Mouse (Mus musculus) ES-E14 (cell line): ENCODE measurements around the gene Sf3b2. TPM values are rescaled to one million over a fixed set of nuclear protein-coding genes. Genes with fewer than 3 reads are reported as not detected.

Experiments used
- DNase-seq: peaks from one replicate; pipeline ENCODE4 v3.0.0-alpha.2; 2013; ENCODE audit warnings: low read depth, low spot score
- H3K27ac ChIP-seq: 2 replicates; pipeline ENCODE4 v1.5.1; 2012; ENCODE audit warnings: low read depth, mild to moderate bottlenecking, low read length, moderate library complexity, mixed read lengths; ENCODE audit not compliant: poor library complexity, insufficient read depth, severe bottlenecking
- H3K36me3 ChIP-seq: 2 replicates; pipeline ENCODE4 v1.6.1; 2012; ENCODE audit warnings: mild to moderate bottlenecking, low read length, moderate library complexity, mixed read lengths; ENCODE audit not compliant: control insufficient read depth, poor library complexity, insufficient read depth, severe bottlenecking
- H3K4me1 ChIP-seq, 2 experiments: fragments of 150-350 bp in 1 of 2; sonication (generic) in 1 of 2; 2 replicates each; pipeline ENCODE4 v1.6.1; 2012; ENCODE audit warnings: low read length in 2 of 2, mild to moderate bottlenecking in 1 of 2, mixed read lengths in 1 of 2; ENCODE audit not compliant: control insufficient read depth in 2 of 2, insufficient read depth in 2 of 2, poor library complexity in 1 of 2
- H3K4me3 ChIP-seq, 2 experiments: fragments of 150-350 bp in 1 of 2; sonication (generic) in 1 of 2; 2 replicates each; pipeline ENCODE4 v1.5.1; 2012; ENCODE audit warnings: low read length in 2 of 2, low read depth in 1 of 2, mild to moderate bottlenecking in 1 of 2, mixed read lengths in 1 of 2; ENCODE audit not compliant: insufficient read depth in 1 of 2, poor library complexity in 1 of 2, severe bottlenecking in 1 of 2
- H3K9ac ChIP-seq: 2 replicates; pipeline ENCODE4 v1.6.1; 2012; ENCODE audit warnings: low read depth, mild to moderate bottlenecking, low read length, mixed read lengths; ENCODE audit not compliant: poor library complexity, insufficient read depth, severe bottlenecking
- H3K9me3 ChIP-seq: fragments of 150-350 bp; sonication (generic); 2 replicates; pipeline ENCODE4 v1.6.1; 2012; ENCODE audit warnings: low read depth, mild to moderate bottlenecking, low read length; ENCODE audit not compliant: control insufficient read depth, insufficient read depth
- CHD2 ChIP-seq: IDR thresholded peaks from 2 replicates; pipeline ENCODE4 v1.6.1; 2014; ENCODE audit warnings: mild to moderate bottlenecking, low read depth, low read length, inconsistent platforms
- HCFC1 ChIP-seq: IDR thresholded peaks from 2 replicates; pipeline ENCODE4 v1.6.1; 2012; ENCODE audit warnings: low read length, inconsistent platforms, borderline replicate concordance; ENCODE audit not compliant: insufficient read depth
- MAFK ChIP-seq: IDR thresholded peaks from 2 replicates; pipeline ENCODE4 v1.6.1; 2014; ENCODE audit warnings: mild to moderate bottlenecking, low read depth, low read length, inconsistent platforms; ENCODE audit not compliant: insufficient read depth
- ZC3H11A ChIP-seq: IDR thresholded peaks from 2 replicates; pipeline ENCODE4 v1.6.1; 2012; ENCODE audit warnings: low read depth, mild to moderate bottlenecking, inconsistent platforms, low read length, borderline replicate concordance
- ZNF384 ChIP-seq: IDR thresholded peaks from 2 replicates; pipeline ENCODE4 v1.6.1; 2012; ENCODE audit warnings: low read depth, low read length, inconsistent platforms
- in situ Hi-C, 2 experiments: fragments of 600-800 bp; cut with MboI; formaldehyde crosslinking; loops; one replicate each; pipeline ENCODE4 v1.15.1; 2025; ENCODE audit warnings: low sequenced_read_pairs in 2 of 2, inconsistent platforms in 1 of 2; ENCODE audit not compliant: unreplicated experiment in 2 of 2
- total RNA-seq: library from RNA; depleted of rRNA; stranded (reverse); fragments of 300-350 nt; gene quantifications from 2 replicates; pipeline ENCODE4 v1.2.3, GENCODE M21; 2012

Sf3b2 gene
- total RNA-seq, 1 experiment: 175 TPM

DNA sequence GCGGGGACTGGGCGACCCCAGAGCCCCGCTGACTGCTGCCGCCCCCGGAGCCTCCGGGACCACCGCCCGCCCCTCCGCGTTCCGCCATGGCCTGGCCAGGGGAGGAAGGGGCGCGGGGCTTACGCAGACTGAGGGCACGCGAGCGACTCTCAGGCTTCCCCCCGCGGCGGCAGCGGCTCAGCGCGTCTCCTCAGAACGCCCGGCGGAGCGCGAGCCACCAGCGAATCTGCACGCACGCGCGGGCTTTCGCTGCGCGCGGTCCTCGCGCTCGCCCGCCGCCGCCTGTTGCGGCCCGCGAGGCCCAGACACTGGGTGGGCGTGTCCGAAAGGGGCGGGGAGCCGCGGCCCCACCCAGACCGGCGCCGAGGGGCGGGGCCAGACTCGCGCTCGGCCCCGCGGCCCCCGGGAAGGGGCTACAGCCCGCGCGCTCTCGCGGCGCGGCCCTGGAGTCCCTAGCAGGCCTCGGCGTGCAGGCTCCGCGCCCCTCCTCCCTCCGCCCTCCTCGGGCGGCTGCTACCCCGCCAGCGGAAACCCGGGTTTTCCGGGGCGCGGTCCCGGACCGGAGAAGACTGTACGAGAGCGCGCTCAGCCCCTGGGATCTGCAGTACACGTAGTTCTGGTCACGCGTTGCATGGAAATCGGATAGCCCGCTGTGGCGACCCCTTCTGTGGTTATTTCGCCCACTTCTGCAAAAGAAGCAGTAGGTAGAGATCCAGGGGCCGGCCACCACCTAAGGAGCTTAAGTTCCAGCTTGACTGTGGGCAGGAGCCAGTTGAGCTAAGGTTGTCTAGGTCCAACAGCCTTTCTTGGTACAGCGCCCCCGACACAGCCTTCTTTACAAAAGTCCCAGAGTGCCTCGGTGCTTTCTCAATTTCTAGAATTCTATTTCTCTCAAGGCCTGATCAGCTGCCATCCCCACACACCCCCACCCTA, 22.2 kb downstream of the Sf3b2 start, which contains the start of gene Pacs1:
Gene Pacs1 (minus strand): TSS at position 319 of the 933 bp plus-strand sequence.
- no peaks in the 10 kb centered on the region for H3K9me3 ChIP-seq
- H3K4me3 ChIP-seq: peak within 1 kb of the TSS; percentile 73 to 92
- in situ Hi-C loops: no loop called here
- peak; percentile 56 for DNase-seq
- TF ChIP-seq ZC3H11A: no peak
- peaks cover 22% of the 10 kb centered on the region for H3K36me3 ChIP-seq
- peaks cover 0 to 4% of the 10 kb centered on the region in 2 experiments; a peak in 2 of 4 replicates for H3K4me1 ChIP-seq
- H3K9ac ChIP-seq: peak within 1 kb of the TSS; percentile 87
- H3K27ac ChIP-seq: peak within 1 kb of the TSS; percentile 77

DNA sequence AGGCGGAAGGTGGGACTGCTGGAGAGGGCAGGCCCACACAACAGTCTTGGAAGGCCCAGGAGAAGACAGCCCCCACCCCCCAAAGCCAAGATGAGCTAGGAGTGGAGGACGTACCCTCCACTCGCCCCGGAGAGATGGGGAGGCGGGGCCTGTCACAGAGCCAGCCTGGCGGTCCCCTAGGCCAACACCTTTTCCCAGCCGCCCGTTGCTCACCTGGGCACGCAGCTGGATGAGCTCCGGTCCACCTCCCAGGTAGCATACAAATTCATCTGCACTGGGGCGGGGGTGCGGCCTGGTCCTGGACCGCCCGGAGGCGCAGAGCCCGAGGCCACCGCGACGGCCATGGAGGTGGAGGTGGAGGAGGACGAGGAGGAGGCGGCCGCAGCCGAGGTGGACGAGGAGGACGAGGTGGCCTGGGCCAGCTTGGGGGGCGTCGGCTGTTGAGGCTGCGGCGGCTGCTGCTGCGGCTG, 22.9 kb downstream of the Sf3b2 start:
- Histone ChIP-seq H3K36me3 (peaks cover 18% of the 10 kb centered on the region), H3K4me1 (peaks cover 0 to 4% of the 10 kb centered on the region in 2 experiments; a peak in 2 of 4 replicates), H3K4me3 (peak overlapping the region; percentile 73 to 92), H3K27ac (no peak overlapping the region), H3K9ac (peak overlapping the region; percentile 87), H3K9me3 (no peaks in the 10 kb centered on the region)
- DNase-seq: no peak
- TF ChIP-seq HCFC1: no peak
- no peak for TF ChIP-seq ZC3H11A
- no peak for TF ChIP-seq MAFK
- TF ChIP-seq ZNF384: no peak
- TF ChIP-seq CHD2: no peak
- in situ Hi-C loops: no loop called here

DNA sequence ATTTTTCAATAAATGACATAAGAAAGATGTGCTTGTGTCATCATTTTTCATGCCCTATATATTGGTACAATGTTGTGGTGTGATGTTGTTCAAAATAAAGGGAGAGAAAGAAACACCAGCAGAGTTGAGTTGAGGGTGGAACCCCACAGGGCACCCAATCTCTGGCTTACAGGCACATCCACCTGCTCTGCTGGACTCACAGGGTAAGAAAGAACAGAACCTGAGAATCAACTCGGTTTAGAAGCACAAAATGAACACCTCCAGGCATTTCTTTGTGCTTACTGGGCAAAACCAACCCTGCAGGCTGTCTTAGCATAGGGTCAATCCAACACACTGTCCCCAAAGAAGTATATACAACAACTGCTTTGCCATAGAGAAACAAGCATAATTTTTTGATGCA, 23.8 kb downstream of the Sf3b2 start:
- Histone ChIP-seq H3K4me1 (peaks cover 0 to 6% of the 10 kb centered on the region in 2 experiments; a peak in 2 of 4 replicates), H3K4me3 (no peak overlapping the region), H3K27ac (no peak overlapping the region), H3K9ac (no peak overlapping the region), H3K36me3 (peaks cover 18% of the 10 kb centered on the region), H3K9me3 (no peaks in the 10 kb centered on the region)
- in situ Hi-C loops: no loop called here
- TF ChIP-seq CHD2 (no peak), ZNF384 (no peak), HCFC1 (no peak)
- DNase-seq: no peak

DNA sequence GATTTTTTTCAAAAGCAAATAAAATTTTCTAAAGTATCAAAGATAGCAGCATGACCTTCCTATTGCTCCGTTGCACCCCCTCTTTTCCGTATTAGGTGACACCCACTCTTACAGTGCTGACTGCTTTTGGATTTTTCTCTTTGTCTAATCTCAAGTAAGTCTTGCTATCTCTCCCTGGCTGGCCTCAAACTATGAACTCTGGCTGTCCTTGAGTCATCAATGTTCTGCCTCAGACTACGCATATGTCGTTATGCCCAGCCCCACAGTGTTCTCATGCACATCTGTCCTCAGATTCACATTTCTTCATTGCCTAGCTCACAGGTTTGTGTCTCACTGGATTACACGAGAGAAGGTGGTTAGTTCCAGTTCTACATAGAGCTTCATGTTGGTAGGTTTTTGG, 25.9 kb downstream of the Sf3b2 start:
- Histone ChIP-seq H3K4me1 (peaks cover 0 to 6% of the 10 kb centered on the region in 2 experiments; a peak in 2 of 4 replicates), H3K4me3 (no peak overlapping the region), H3K9me3 (no peaks in the 10 kb centered on the region), H3K9ac (no peak overlapping the region), H3K36me3 (peaks cover 5% of the 10 kb centered on the region), H3K27ac (no peak overlapping the region)
- no peak for DNase-seq
- in situ Hi-C loops: no loop called here
- no peak for TF ChIP-seq MAFK
- TF ChIP-seq ZNF384: no peak
- no peak for TF ChIP-seq ZC3H11A
- TF ChIP-seq CHD2: no peak
- TF ChIP-seq HCFC1: no peak
